Mouse (Mus musculus): Measurements from ENCODE around the gene Foxn3. TPM values are rescaled to one million over a fixed set of nuclear protein-coding genes. Genes with fewer than 3 reads are reported as not detected.
A peak's percentile ranks its signal among the peaks of the same experiment; 100 is the strongest.

Foxn3 gene
- polyA plus RNA-seq, 1 experiment = 61.5 TPM

DNA sequence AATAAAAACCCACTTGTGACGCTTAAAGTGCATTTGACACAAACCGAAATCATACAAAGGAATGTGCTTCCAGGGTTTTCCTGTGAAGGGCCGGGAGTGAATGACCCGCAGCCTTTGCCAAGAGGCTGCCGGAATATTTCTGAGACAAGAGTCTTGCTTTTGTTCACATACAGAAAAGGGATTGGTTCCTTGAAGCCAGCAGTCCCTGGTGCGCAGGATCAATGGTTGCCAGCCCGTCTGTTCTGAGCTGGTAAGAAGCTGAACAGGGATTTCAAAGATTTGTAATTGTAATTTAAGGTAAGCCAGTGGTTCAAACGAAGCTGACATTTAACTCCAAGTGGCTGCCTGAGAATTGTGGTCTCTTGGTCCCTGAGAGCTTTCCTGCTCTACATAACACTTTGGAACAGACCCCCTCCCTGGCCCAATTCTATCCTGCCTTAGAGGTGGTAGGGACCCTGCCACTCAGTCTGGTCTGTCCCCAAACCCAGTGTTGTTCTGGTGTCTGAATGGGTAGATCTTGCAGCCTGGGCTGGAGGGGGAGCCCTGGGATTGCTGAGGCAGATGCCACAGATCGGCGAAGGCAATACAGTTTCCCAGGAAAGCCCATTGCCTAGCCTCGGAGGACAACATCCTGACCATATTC, 388.3 kb downstream of the Foxn3 start:
- H3K27ac ChIP-seq (ENCODE audit: insufficient read depth, low read length) = no peak overlapping the region

DNA sequence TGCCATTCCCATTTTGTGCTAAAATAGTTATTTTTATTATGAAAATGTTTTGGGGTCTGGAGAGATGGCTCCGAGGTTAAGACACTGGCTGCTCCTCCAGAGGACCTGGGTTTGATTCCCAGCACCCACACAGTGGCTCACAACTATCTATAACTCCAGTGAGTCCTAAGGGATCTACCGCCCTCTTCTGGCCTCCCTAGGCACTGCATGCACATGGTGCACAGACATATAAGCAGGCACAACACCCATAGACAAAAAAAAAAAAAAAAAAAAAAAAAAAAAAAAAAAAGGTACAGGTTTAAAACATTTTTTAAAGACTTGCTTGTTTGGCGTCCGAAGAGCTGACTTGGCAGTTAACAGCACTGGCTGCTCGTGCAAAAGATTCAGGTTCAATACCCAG, 391.2 kb downstream of the Foxn3 start:
- Histone ChIP-seq H3K4me3 (replicated peaks; ENCODE audit: insufficient read depth, low read depth, low read length) (no peak overlapping the region), H3K27me3 (ENCODE audit: control insufficient read depth, insufficient read depth, low read length) (no peaks in the 10 kb centered on the region; the same call in 1 of the 2 replicates), H3K4me1 (ENCODE audit: control insufficient read depth, insufficient read depth, low read length) (no peaks in the 10 kb centered on the region), H3K27ac (ENCODE audit: insufficient read depth, low read length) (no peak overlapping the region)
- TF ChIP-seq POLR2A (IDR thresholded peaks at IDR 0.05; ENCODE audit: borderline replicate concordance, insufficient read depth, low read length) = no peak
- TF ChIP-seq CTCF (IDR thresholded peaks at IDR 0.05; ENCODE audit: borderline replicate concordance, insufficient read depth, low read depth, low read length) = no peak
- no peak for DNase-seq
- 71% methylated on average over 5 of the region's 5 CpGs for WGBS

More for the DNA sequence above, 388.3 kb downstream of the Foxn3 start:
- Histone ChIP-seq H3K4me3 (replicated peaks; ENCODE audit: insufficient read depth, low read depth, low read length) (no peak overlapping the region), H3K27me3 (ENCODE audit: control insufficient read depth, insufficient read depth, low read length) (no peaks in the 10 kb centered on the region; the same call in 1 of the 2 replicates), H3K4me1 (ENCODE audit: control insufficient read depth, insufficient read depth, low read length) (no peaks in the 10 kb centered on the region)
- DNase-seq = no peak
- 65% methylated on average over 11 of the region's 11 CpGs for WGBS
- TF ChIP-seq CTCF (IDR thresholded peaks at IDR 0.05; ENCODE audit: borderline replicate concordance, insufficient read depth, low read depth, low read length) = 0 out of 2 replicates have a peak, but pooled peaks have one; percentile 1
- no peak for TF ChIP-seq POLR2A (IDR thresholded peaks at IDR 0.05; ENCODE audit: borderline replicate concordance, insufficient read depth, low read length)

DNA sequence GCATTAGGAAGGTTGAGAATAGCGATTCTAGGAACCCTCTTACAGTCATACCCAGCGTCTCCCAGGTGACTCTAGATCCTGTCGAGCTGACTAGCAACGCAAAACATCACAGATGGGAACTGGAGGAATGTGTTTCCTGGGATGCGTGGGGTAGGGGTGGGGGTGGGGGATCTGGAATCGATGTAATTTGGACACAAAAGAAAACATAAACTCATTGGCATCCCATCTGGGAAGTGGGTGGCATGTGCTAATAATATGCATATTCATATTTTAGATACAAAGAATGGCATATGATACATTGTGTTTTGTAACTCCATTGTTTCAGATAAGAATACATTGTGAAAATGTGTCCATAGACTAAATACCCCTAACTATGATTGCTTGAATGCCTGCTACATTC, 393.5 kb downstream of the Foxn3 start:
- Histone ChIP-seq H3K27ac (ENCODE audit: insufficient read depth, low read length) (no peak overlapping the region), H3K4me3 (replicated peaks; ENCODE audit: insufficient read depth, low read depth, low read length) (no peak overlapping the region), H3K4me1 (ENCODE audit: control insufficient read depth, insufficient read depth, low read length) (no peaks in the 10 kb centered on the region), H3K27me3 (ENCODE audit: control insufficient read depth, insufficient read depth, low read length) (no peaks in the 10 kb centered on the region; the same call in 1 of the 2 replicates)
- DNase-seq = no peak
- TF ChIP-seq POLR2A (IDR thresholded peaks at IDR 0.05; ENCODE audit: borderline replicate concordance, insufficient read depth, low read length) (no peak), CTCF (IDR thresholded peaks at IDR 0.05; ENCODE audit: borderline replicate concordance, insufficient read depth, low read depth, low read length) (no peak)
- 84% methylated on average over 6 of the region's 6 CpGs for WGBS

DNA sequence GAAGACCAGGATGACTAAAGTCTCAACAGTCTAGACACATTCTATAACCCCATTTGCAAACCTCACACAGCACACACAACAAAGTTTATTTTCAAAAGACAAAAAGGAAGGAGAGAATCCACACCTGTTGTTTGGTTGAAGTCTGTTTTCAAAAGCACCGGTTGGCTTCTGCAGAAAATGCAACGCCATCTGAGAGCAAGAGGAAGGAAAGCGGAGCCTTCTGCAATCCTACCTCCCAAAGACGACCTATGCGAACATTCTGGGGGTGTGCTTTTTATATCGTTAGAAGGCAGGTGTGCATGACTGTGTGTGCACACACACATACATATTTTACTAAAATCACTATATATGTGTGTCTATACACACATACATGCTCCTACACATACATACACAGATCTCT, 397.3 kb downstream of the Foxn3 start:
- WGBS = 96% methylated on average over 6 of the region's 6 CpGs

DNA sequence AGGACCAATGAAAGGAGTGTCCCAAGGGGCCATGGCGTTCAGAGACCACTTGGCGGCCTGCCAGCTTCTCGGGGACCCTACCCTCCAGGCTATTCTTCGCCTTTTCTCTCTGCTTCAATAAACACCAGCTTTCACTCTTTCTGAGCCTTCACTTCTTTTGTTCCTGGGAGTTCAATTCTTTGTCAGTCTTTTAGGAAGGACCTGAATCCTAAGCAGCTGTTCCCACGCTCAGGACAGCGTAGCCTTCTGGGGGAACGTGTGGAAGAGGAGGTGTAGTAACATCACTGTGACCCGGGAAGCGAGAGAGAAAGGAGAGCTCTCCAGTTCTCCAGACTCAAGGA, 400.1 kb downstream of the Foxn3 start:
- TF ChIP-seq POLR2A (IDR thresholded peaks at IDR 0.05; ENCODE audit: borderline replicate concordance, insufficient read depth, low read length) (no peak), CTCF (IDR thresholded peaks at IDR 0.05; ENCODE audit: borderline replicate concordance, insufficient read depth, low read depth, low read length) (no peak)
- WGBS = 48% methylated on average over 9 of the region's 9 CpGs
- no peak for DNase-seq
- Histone ChIP-seq H3K27me3 (ENCODE audit: control insufficient read depth, insufficient read depth, low read length) (no peaks in the 10 kb centered on the region), H3K4me3 (replicated peaks; ENCODE audit: insufficient read depth, low read depth, low read length) (no peak overlapping the region), H3K4me1 (ENCODE audit: control insufficient read depth, insufficient read depth, low read length) (peaks cover 12% of the 10 kb centered on the region; the same call in 1 of the 2 replicates), H3K27ac (ENCODE audit: insufficient read depth, low read length) (no peak overlapping the region)

More for the DNA sequence above, 397.3 kb downstream of the Foxn3 start:
- Histone ChIP-seq H3K27me3 (ENCODE audit: control insufficient read depth, insufficient read depth, low read length) (no peaks in the 10 kb centered on the region), H3K4me3 (replicated peaks; ENCODE audit: insufficient read depth, low read depth, low read length) (no peak overlapping the region), H3K4me1 (ENCODE audit: control insufficient read depth, insufficient read depth, low read length) (no peaks in the 10 kb centered on the region), H3K27ac (ENCODE audit: insufficient read depth, low read length) (no peak overlapping the region)
- TF ChIP-seq POLR2A (IDR thresholded peaks at IDR 0.05; ENCODE audit: borderline replicate concordance, insufficient read depth, low read length) = no peak
- no peak for TF ChIP-seq CTCF (IDR thresholded peaks at IDR 0.05; ENCODE audit: borderline replicate concordance, insufficient read depth, low read depth, low read length)
- DNase-seq = no peak

DNA sequence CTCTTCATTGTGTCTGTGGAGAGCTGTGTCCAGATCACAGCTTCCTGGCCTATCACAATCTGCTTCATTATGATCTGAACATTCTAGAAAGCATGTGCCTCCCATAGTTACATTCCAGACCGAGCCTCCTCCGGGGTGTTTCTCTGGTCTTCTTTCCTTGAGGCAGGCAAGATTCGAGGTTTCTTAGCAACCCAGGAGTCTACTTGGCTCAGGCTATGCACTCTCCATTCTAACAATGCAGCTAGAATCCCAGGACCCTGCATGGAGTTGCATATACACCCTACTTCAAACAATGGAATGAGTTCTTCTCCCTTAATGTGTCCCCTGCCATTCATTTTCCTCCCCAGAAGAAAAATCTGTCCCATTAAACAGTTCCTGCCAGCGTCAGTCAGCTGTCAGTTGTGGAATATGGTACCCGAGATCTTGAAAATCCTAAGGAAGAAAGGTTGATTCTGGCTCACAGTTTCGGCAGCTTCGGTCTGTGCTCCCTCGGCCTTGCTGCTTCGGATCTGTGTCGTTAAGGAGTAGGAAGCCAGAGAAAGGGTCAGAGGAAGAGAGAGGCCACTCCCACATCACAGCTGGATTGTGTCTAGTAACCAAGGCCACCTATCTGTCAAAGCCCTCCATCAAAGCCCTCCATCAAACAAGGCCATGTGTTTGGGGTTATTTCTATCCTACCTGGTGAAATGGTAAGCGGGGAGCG, 400.6 kb downstream of the Foxn3 start:
- 71% methylated on average over 12 of the region's 12 CpGs for WGBS
- TF ChIP-seq POLR2A (IDR thresholded peaks at IDR 0.05; ENCODE audit: borderline replicate concordance, insufficient read depth, low read length) (no peak), CTCF (IDR thresholded peaks at IDR 0.05; ENCODE audit: borderline replicate concordance, insufficient read depth, low read depth, low read length) (no peak)
- DNase-seq = no peak
- H3K4me1 ChIP-seq (ENCODE audit: control insufficient read depth, insufficient read depth, low read length) = peaks cover 12% of the 10 kb centered on the region; the same call in 1 of the 2 replicates
- H3K4me3 ChIP-seq (replicated peaks; ENCODE audit: insufficient read depth, low read depth, low read length) = no peak overlapping the region
- no peaks in the 10 kb centered on the region for H3K27me3 ChIP-seq (ENCODE audit: control insufficient read depth, insufficient read depth, low read length)
- no peak overlapping the region for H3K27ac ChIP-seq (ENCODE audit: insufficient read depth, low read length)

DNA sequence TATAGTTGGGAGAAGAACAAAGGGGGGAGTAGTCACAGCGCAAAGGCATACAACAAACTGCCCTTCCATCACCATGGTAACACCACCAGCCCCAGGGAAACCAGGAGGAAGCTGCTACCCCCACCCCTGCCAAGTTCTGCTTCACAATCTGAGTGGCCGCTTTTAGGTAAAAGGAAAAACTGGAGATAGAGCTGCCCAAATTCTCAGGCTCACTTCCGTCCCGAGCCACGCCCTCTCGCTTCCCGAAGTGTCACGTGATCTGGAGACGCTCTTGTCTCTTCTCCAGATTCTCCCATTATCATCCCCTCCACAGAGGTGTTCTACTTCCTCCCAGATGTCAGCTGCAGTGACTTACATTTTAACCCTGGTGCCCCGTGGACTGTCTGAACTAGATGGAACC, 401.2 kb downstream of the Foxn3 start:
- no peak for DNase-seq
- 65% methylated on average over 10 of the region's 10 CpGs for WGBS
- TF ChIP-seq POLR2A (IDR thresholded peaks at IDR 0.05; ENCODE audit: borderline replicate concordance, insufficient read depth, low read length) = no peak
- TF ChIP-seq CTCF (IDR thresholded peaks at IDR 0.05; ENCODE audit: borderline replicate concordance, insufficient read depth, low read depth, low read length) = no peak
- peaks cover 12% of the 10 kb centered on the region; the same call in 1 of the 2 replicates for H3K4me1 ChIP-seq (ENCODE audit: control insufficient read depth, insufficient read depth, low read length)
- H3K27ac ChIP-seq (ENCODE audit: insufficient read depth, low read length) = no peak overlapping the region
- no peak overlapping the region for H3K4me3 ChIP-seq (replicated peaks; ENCODE audit: insufficient read depth, low read depth, low read length)
- H3K27me3 ChIP-seq (ENCODE audit: control insufficient read depth, insufficient read depth, low read length) = no peaks in the 10 kb centered on the region

DNA sequence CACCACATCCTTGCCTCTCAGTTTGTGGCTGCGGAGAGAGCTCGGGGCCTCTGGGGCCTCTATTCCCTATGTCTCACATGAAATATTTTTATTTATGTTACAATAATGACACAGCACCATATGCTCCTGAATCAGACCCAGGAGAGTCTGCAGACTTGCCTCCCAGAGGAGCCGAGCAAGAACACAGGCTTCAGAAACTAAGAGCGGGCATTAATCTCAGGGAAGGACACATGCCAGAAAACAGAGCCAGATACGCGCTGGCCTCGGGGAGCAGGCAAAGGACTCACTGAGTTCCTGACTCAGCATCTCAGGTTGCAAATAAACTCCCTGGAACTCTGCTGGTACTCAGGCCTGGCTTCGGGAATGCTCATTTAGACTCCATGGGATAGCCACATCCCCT, 403.3 kb downstream of the Foxn3 start:
- peak; percentile 31 to 61 for DNase-seq
- WGBS = 22% methylated on average over 8 of the region's 8 CpGs
- H3K4me1 ChIP-seq (ENCODE audit: control insufficient read depth, insufficient read depth, low read length) = peaks cover 12% of the 10 kb centered on the region; the same call in 1 of the 2 replicates
- no peak for TF ChIP-seq CTCF (IDR thresholded peaks at IDR 0.05; ENCODE audit: borderline replicate concordance, insufficient read depth, low read depth, low read length)
- TF ChIP-seq POLR2A (IDR thresholded peaks at IDR 0.05; ENCODE audit: borderline replicate concordance, insufficient read depth, low read length) = no peak
- no peaks in the 10 kb centered on the region for H3K27me3 ChIP-seq (ENCODE audit: control insufficient read depth, insufficient read depth, low read length)
- no peak overlapping the region for H3K27ac ChIP-seq (ENCODE audit: insufficient read depth, low read length)
- no peak overlapping the region for H3K4me3 ChIP-seq (replicated peaks; ENCODE audit: insufficient read depth, low read depth, low read length)

All from cerebellum, adult 2 months (tissue).